Mouse (Mus musculus) hindbrain, embryonic 13.5 days (tissue): ENCODE measurements at regions not wholly inside any gene's neighbourhood (a gene's known extent, or its start where the extent isn't known, plus 50 kb on each side); places are given as distances from the start of the nearest gene placed in this dataset.
"Not testable (repeated sequence)": the region's sequence is repeated elsewhere in the genome, so short reads cannot be mapped to it uniquely, and the experiment has no call there.

Experiments used
- ATAC-seq: fragments of 200-750 bp; cut with Nextera tagmentation; 2 replicates; pipeline ENCODE4 v1.8.0; 2017; ENCODE audit warnings: moderate TSS enrichment; ENCODE audit not compliant: low FRiP score
- H3K27ac ChIP-seq: fragments of 300-500 bp; sonication (generic); 2 replicates; pipeline ENCODE4 v1.5.1; 2015; ENCODE audit warnings: inconsistent platforms, mild to moderate bottlenecking, moderate library complexity
- H3K27me3 ChIP-seq: fragments of 300-500 bp; sonication (generic); 2 replicates; pipeline ENCODE4 v1.6.1; 2015; ENCODE audit warnings: mild to moderate bottlenecking, inconsistent platforms
- H3K36me3 ChIP-seq: fragments of 300-500 bp; sonication (generic); 2 replicates; pipeline ENCODE4 v1.6.1; 2015; ENCODE audit warnings: mild to moderate bottlenecking, inconsistent platforms
- H3K4me1 ChIP-seq: fragments of 300-500 bp; sonication (generic); replicated peaks from 2 replicates; pipeline ENCODE4 v1.6.1; 2015; ENCODE audit warnings: inconsistent platforms
- H3K4me2 ChIP-seq: fragments of 300-500 bp; sonication (generic); 2 replicates; pipeline ENCODE4 v1.6.1; 2015; ENCODE audit warnings: inconsistent platforms, mild to moderate bottlenecking, moderate library complexity
- H3K4me3 ChIP-seq: fragments of 300-500 bp; sonication (generic); 2 replicates; pipeline ENCODE4 v1.5.1; 2015; ENCODE audit warnings: mild to moderate bottlenecking, inconsistent platforms
- H3K9ac ChIP-seq: fragments of 300-500 bp; sonication (generic); 2 replicates; pipeline ENCODE4 v1.6.1; 2015; ENCODE audit warnings: mild to moderate bottlenecking, inconsistent platforms
- H3K9me3 ChIP-seq: fragments of 300-500 bp; sonication (generic); 2 replicates; pipeline ENCODE4 v1.6.1; 2016; ENCODE audit warnings: inconsistent platforms
- WGBS: fragments of 180-500 bp; shearing (Covaris S2); methylation state at CpG from one replicate; pipeline ENCODE4 v1.1.7; 2015; 5-methylcytosine and 5-hydroxymethylcytosine counted together

GRCm38 (mm10) chr8:109336203-109336602 lies 157.6 kb upstream of the Pmfbp1 start:
- Histone ChIP-seq H3K4me3 (no peak overlapping the region), H3K9me3 (no peaks in the 10 kb centered on the region), H3K27ac (peak overlapping the region; percentile 42), H3K9ac (no peak overlapping the region), H3K4me1 (peaks cover 24% of the 10 kb centered on the region), H3K4me2 (no peak overlapping the region), H3K36me3 (no peaks in the 10 kb centered on the region), H3K27me3 (no peaks in the 10 kb centered on the region)
- 39% methylated on average over 7 of the region's 7 CpGs for WGBS
- ATAC-seq, result no peak

- Histone ChIP-seq H3K27ac (peak overlapping the region; percentile 76), H3K4me1 (peaks cover 24% of the 10 kb centered on the region), H3K9me3 (no peaks in the 10 kb centered on the region), H3K27me3 (no peaks in the 10 kb centered on the region), H3K36me3 (no peaks in the 10 kb centered on the region), H3K4me2 (peak overlapping the region; percentile 44), H3K9ac (no peak overlapping the region), H3K4me3 (peak overlapping the region; percentile 19)
- WGBS, result 22% methylated on average over 14 of the region's 14 CpGs
- no peak for ATAC-seq
Observed at GRCm38 (mm10) chr8:109338220-109338835, 155.5 kb upstream of the Pmfbp1 start.

- H3K27ac ChIP-seq, ATAC-seq, H3K27me3 ChIP-seq, H3K4me3 ChIP-seq, H3K9ac ChIP-seq, H3K9me3 ChIP-seq, H3K36me3 ChIP-seq, H3K4me2 ChIP-seq: not testable (repeated sequence)
- WGBS, result 93% methylated on average over 21 of the region's 21 CpGs
- peaks cover 24% of the 10 kb centered on the region for H3K4me1 ChIP-seq
Observed at GRCm38 (mm10) chr8:109340647-109341046, 153.2 kb upstream of the Pmfbp1 start.

- Histone ChIP-seq H3K9me3 (no peaks in the 10 kb centered on the region), H3K36me3 (no peaks in the 10 kb centered on the region), H3K4me1 (peaks cover 48% of the 10 kb centered on the region), H3K27me3 (no peaks in the 10 kb centered on the region), H3K4me2 (no peak overlapping the region), H3K9ac (no peak overlapping the region), H3K4me3 (no peak overlapping the region), H3K27ac (no peak overlapping the region)
- WGBS, result 85% methylated on average over 9 of the region's 9 CpGs
- no peak for ATAC-seq
Observed at GRCm38 (mm10) chr8:109355168-109355567, 138.7 kb upstream of the Pmfbp1 start.

GRCm38 (mm10) chr8:109359396-109360051 lies 134.3 kb upstream of the Pmfbp1 start:
- peak; percentile 60 for ATAC-seq
- H3K36me3 ChIP-seq, result no peaks in the 10 kb centered on the region
- H3K9ac ChIP-seq, result peak overlapping the region; percentile 74
- peak overlapping the region; percentile 99 for H3K27ac ChIP-seq
- H3K4me1 ChIP-seq, result peaks cover 44% of the 10 kb centered on the region
- WGBS, result 11% methylated on average over 16 of the region's 16 CpGs
- no peaks in the 10 kb centered on the region for H3K27me3 ChIP-seq
- peak overlapping the region; percentile 20; the same call in 1 of the 2 replicates for H3K4me3 ChIP-seq
- no peaks in the 10 kb centered on the region for H3K9me3 ChIP-seq
- peak overlapping the region; percentile 60 for H3K4me2 ChIP-seq

- 8% methylated on average over 14 of the region's 14 CpGs for WGBS
- peak overlapping the region; percentile 60 for H3K4me2 ChIP-seq
- H3K9me3 ChIP-seq, result no peaks in the 10 kb centered on the region
- peak overlapping the region; percentile 29; the same call in 1 of the 2 replicates for H3K4me3 ChIP-seq
- no peaks in the 10 kb centered on the region for H3K36me3 ChIP-seq
- peak overlapping the region; percentile 74 for H3K9ac ChIP-seq
- no peaks in the 10 kb centered on the region for H3K27me3 ChIP-seq
- ATAC-seq, result peak; percentile 62
- H3K27ac ChIP-seq, result peak overlapping the region; percentile 99
- peaks cover 44% of the 10 kb centered on the region for H3K4me1 ChIP-seq
Observed at GRCm38 (mm10) chr8:109360081-109360715, 133.6 kb upstream of the Pmfbp1 start.

- WGBS, result 5% methylated on average over 16 of the region's 16 CpGs
- Histone ChIP-seq H3K36me3 (no peaks in the 10 kb centered on the region), H3K27ac (peak overlapping the region; percentile 99), H3K4me3 (peak overlapping the region; percentile 29), H3K4me2 (peak overlapping the region; percentile 60), H3K9me3 (no peaks in the 10 kb centered on the region), H3K27me3 (no peaks in the 10 kb centered on the region), H3K9ac (peak overlapping the region; percentile 74), H3K4me1 (peaks cover 44% of the 10 kb centered on the region)
- ATAC-seq, result peak; percentile 62
Observed at GRCm38 (mm10) chr8:109360904-109361303, 132.9 kb upstream of the Pmfbp1 start.

- H3K4me2 ChIP-seq, result no peak overlapping the region
- no peaks in the 10 kb centered on the region for H3K9me3 ChIP-seq
- 79% methylated on average over 7 of the region's 7 CpGs for WGBS
- no peak overlapping the region for H3K4me3 ChIP-seq
- H3K27me3 ChIP-seq, result no peaks in the 10 kb centered on the region
- peak overlapping the region; percentile 99 for H3K27ac ChIP-seq
- ATAC-seq, result no peak
- peaks cover 44% of the 10 kb centered on the region for H3K4me1 ChIP-seq
- no peaks in the 10 kb centered on the region for H3K36me3 ChIP-seq
- H3K9ac ChIP-seq, result no peak overlapping the region; the same call in 1 of the 2 replicates
Observed at GRCm38 (mm10) chr8:109361575-109362361, 132.1 kb upstream of the Pmfbp1 start.

GRCm38 (mm10) chr8:109363185-109363845 lies 130.5 kb upstream of the Pmfbp1 start:
- H3K36me3 ChIP-seq, result no peaks in the 10 kb centered on the region
- 95% methylated on average over 15 of the region's 15 CpGs for WGBS

GRCm38 (mm10) chr8:109373977-109374376 lies 119.8 kb upstream of the Pmfbp1 start:
- ATAC-seq, result no peak
- 66% methylated on average over 2 of the region's 2 CpGs for WGBS
- Histone ChIP-seq H3K4me3 (no peak overlapping the region), H3K4me1 (no peaks in the 10 kb centered on the region), H3K9ac (no peak overlapping the region), H3K36me3 (no peaks in the 10 kb centered on the region), H3K4me2 (no peak overlapping the region), H3K9me3 (no peaks in the 10 kb centered on the region), H3K27ac (no peak overlapping the region), H3K27me3 (no peaks in the 10 kb centered on the region)

More at GRCm38 (mm10) chr8:109363185-109363845, 130.5 kb upstream of the Pmfbp1 start:
- H3K4me3 ChIP-seq, result no peak overlapping the region
- H3K27me3 ChIP-seq, result no peaks in the 10 kb centered on the region
- H3K4me2 ChIP-seq, result no peak overlapping the region
- H3K27ac ChIP-seq, result no peak overlapping the region
- no peak for ATAC-seq
- H3K4me1 ChIP-seq, result peaks cover 40% of the 10 kb centered on the region
- H3K9ac ChIP-seq, result no peak overlapping the region
- no peaks in the 10 kb centered on the region for H3K9me3 ChIP-seq

GRCm38 (mm10) chr8:109384881-109385280 lies 108.9 kb upstream of the Pmfbp1 start:
- Histone ChIP-seq H3K9me3 (no peaks in the 10 kb centered on the region), H3K36me3 (no peaks in the 10 kb centered on the region), H3K9ac (no peak overlapping the region), H3K4me1 (no peaks in the 10 kb centered on the region), H3K27me3 (no peaks in the 10 kb centered on the region), H3K27ac (no peak overlapping the region), H3K4me3 (no peak overlapping the region), H3K4me2 (no peak overlapping the region)
- ATAC-seq, result no peak
- 90% methylated on average over 3 of the region's 3 CpGs for WGBS
